Mouse (Mus musculus): ENCODE results near the gene Pced1b. TPM values are rescaled to one million over a fixed set of nuclear protein-coding genes. Genes with fewer than 3 reads are reported as not detected.

The Pced1b gene
- polyA plus RNA-seq, 1 experiment from 2014 or later: 6.7 TPM

- Histone ChIP-seq H3K27ac (ENCODE audit: low read depth, low read length) (no peak overlapping the region), H3K9me3 (ENCODE audit: control insufficient read depth, low read length) (no peaks in the 10 kb centered on the region), H3K9ac (replicated peaks; ENCODE audit: low read depth, low read length) (no peak overlapping the region), H3K4me1 (ENCODE audit: control insufficient read depth, insufficient read depth, low read length) (0 out of 2 replicates have a peak, but pooled peaks cover 5% of the 10 kb centered on the region), H3K36me3 (ENCODE audit: control insufficient read depth, insufficient read depth, low read length) (no peaks in the 10 kb centered on the region), H3K27me3 (ENCODE audit: control insufficient read depth, insufficient read depth, low read length) (no peaks in the 10 kb centered on the region), H3K4me3 (ENCODE audit: low read depth, low read length) (no peak overlapping the region), H3K4me2 (ENCODE audit: low read depth, low read length) (no peak overlapping the region; the same call in 1 of the 2 replicates)
- ATAC-seq (ENCODE audit: low read depth): no peak
- WGBS: 67% methylated on average over 8 of the region's 8 CpGs
Measured at GRCm38 (mm10) chr15:97374085-97374844, 127.4 kb downstream of the Pced1b start.

GRCm38 (mm10) chr15:97374845-97375720, 128.2 kb downstream of the Pced1b start:
- Histone ChIP-seq H3K27me3 (ENCODE audit: control insufficient read depth, insufficient read depth, low read length) (no peaks in the 10 kb centered on the region), H3K9ac (replicated peaks; ENCODE audit: low read depth, low read length) (no peak overlapping the region), H3K9me3 (ENCODE audit: control insufficient read depth, low read length) (no peaks in the 10 kb centered on the region), H3K27ac (ENCODE audit: low read depth, low read length) (no peak overlapping the region), H3K4me1 (ENCODE audit: control insufficient read depth, insufficient read depth, low read length) (0 out of 2 replicates have a peak, but pooled peaks cover 5% of the 10 kb centered on the region), H3K4me3 (ENCODE audit: low read depth, low read length) (no peak overlapping the region), H3K36me3 (ENCODE audit: control insufficient read depth, insufficient read depth, low read length) (no peaks in the 10 kb centered on the region), H3K4me2 (ENCODE audit: low read depth, low read length) (no peak overlapping the region)
- 86% methylated on average over 15 of the region's 15 CpGs for WGBS
- no peak for ATAC-seq (ENCODE audit: low read depth)

- Histone ChIP-seq H3K27me3 (ENCODE audit: control insufficient read depth, insufficient read depth, low read length) (no peaks in the 10 kb centered on the region), H3K9ac (replicated peaks; ENCODE audit: low read depth, low read length) (no peak overlapping the region), H3K4me2 (ENCODE audit: low read depth, low read length) (no peak overlapping the region), H3K9me3 (ENCODE audit: control insufficient read depth, low read length) (no peaks in the 10 kb centered on the region), H3K4me1 (ENCODE audit: control insufficient read depth, insufficient read depth, low read length) (0 out of 2 replicates have a peak, but pooled peaks cover 5% of the 10 kb centered on the region), H3K4me3 (ENCODE audit: low read depth, low read length) (no peak overlapping the region), H3K27ac (ENCODE audit: low read depth, low read length) (no peak overlapping the region), H3K36me3 (ENCODE audit: control insufficient read depth, insufficient read depth, low read length) (no peaks in the 10 kb centered on the region)
- WGBS: 25% methylated on average over 7 of the region's 7 CpGs
- no peak for ATAC-seq (ENCODE audit: low read depth)
Measured at GRCm38 (mm10) chr15:97376081-97376742, 129.3 kb downstream of the Pced1b start.

- no peaks in the 10 kb centered on the region for H3K27me3 ChIP-seq (ENCODE audit: control insufficient read depth, insufficient read depth, low read length)
- WGBS: 16% methylated on average over 19 of the region's 19 CpGs
- no peak for ATAC-seq (ENCODE audit: low read depth)
Measured at GRCm38 (mm10) chr15:97376792-97377222, 129.9 kb downstream of the Pced1b start.

GRCm38 (mm10) chr15:97378061-97378460, 131.2 kb downstream of the Pced1b start:
- Histone ChIP-seq H3K4me3 (ENCODE audit: low read depth, low read length) (no peak overlapping the region), H3K27ac (ENCODE audit: low read depth, low read length) (no peak overlapping the region), H3K27me3 (ENCODE audit: control insufficient read depth, insufficient read depth, low read length) (no peaks in the 10 kb centered on the region), H3K4me2 (ENCODE audit: low read depth, low read length) (no peak overlapping the region), H3K4me1 (ENCODE audit: control insufficient read depth, insufficient read depth, low read length) (0 out of 2 replicates have a peak, but pooled peaks cover 5% of the 10 kb centered on the region), H3K9ac (replicated peaks; ENCODE audit: low read depth, low read length) (no peak overlapping the region), H3K9me3 (ENCODE audit: control insufficient read depth, low read length) (no peaks in the 10 kb centered on the region), H3K36me3 (ENCODE audit: control insufficient read depth, insufficient read depth, low read length) (no peaks in the 10 kb centered on the region)
- no peak for ATAC-seq (ENCODE audit: low read depth)
- WGBS: 83% methylated on average over 4 of the region's 4 CpGs

More at GRCm38 (mm10) chr15:97376792-97377222, 129.9 kb downstream of the Pced1b start:
- Histone ChIP-seq H3K4me1 (ENCODE audit: control insufficient read depth, insufficient read depth, low read length) (0 out of 2 replicates have a peak, but pooled peaks cover 5% of the 10 kb centered on the region), H3K9me3 (ENCODE audit: control insufficient read depth, low read length) (no peaks in the 10 kb centered on the region), H3K27ac (ENCODE audit: low read depth, low read length) (no peak overlapping the region), H3K36me3 (ENCODE audit: control insufficient read depth, insufficient read depth, low read length) (no peaks in the 10 kb centered on the region), H3K9ac (replicated peaks; ENCODE audit: low read depth, low read length) (no peak overlapping the region), H3K4me3 (ENCODE audit: low read depth, low read length) (no peak overlapping the region), H3K4me2 (ENCODE audit: low read depth, low read length) (no peak overlapping the region)

- no peaks in the 10 kb centered on the region for H3K36me3 ChIP-seq (ENCODE audit: control insufficient read depth, insufficient read depth, low read length)
- no peak overlapping the region for H3K4me2 ChIP-seq (ENCODE audit: low read depth, low read length)
- no peaks in the 10 kb centered on the region for H3K4me1 ChIP-seq (ENCODE audit: control insufficient read depth, insufficient read depth, low read length)
- H3K9ac ChIP-seq (replicated peaks; ENCODE audit: low read depth, low read length): no peak overlapping the region
- H3K4me3 ChIP-seq (ENCODE audit: low read depth, low read length): no peak overlapping the region
- no peaks in the 10 kb centered on the region for H3K27me3 ChIP-seq (ENCODE audit: control insufficient read depth, insufficient read depth, low read length)
- 80% methylated on average over 11 of the region's 12 CpGs for WGBS
- ATAC-seq (ENCODE audit: low read depth): no peak
- H3K9me3 ChIP-seq (ENCODE audit: control insufficient read depth, low read length): no peaks in the 10 kb centered on the region
- H3K27ac ChIP-seq (ENCODE audit: low read depth, low read length): no peak overlapping the region
Measured at GRCm38 (mm10) chr15:97379489-97380304, 132.8 kb downstream of the Pced1b start.

- Histone ChIP-seq H3K27ac (ENCODE audit: low read depth, low read length) (no peak overlapping the region), H3K9me3 (ENCODE audit: control insufficient read depth, low read length) (no peaks in the 10 kb centered on the region), H3K4me2 (ENCODE audit: low read depth, low read length) (no peak overlapping the region), H3K9ac (replicated peaks; ENCODE audit: low read depth, low read length) (no peak overlapping the region), H3K36me3 (ENCODE audit: control insufficient read depth, insufficient read depth, low read length) (no peaks in the 10 kb centered on the region), H3K4me1 (ENCODE audit: control insufficient read depth, insufficient read depth, low read length) (no peaks in the 10 kb centered on the region), H3K4me3 (ENCODE audit: low read depth, low read length) (no peak overlapping the region), H3K27me3 (ENCODE audit: control insufficient read depth, insufficient read depth, low read length) (no peaks in the 10 kb centered on the region)
- no peak for ATAC-seq (ENCODE audit: low read depth)
- 96% methylated on average over 3 of the region's 3 CpGs for WGBS
Measured at GRCm38 (mm10) chr15:97382567-97382966, 135.7 kb downstream of the Pced1b start.

GRCm38 (mm10) chr15:97383523-97384141, 136.7 kb downstream of the Pced1b start:
- no peak overlapping the region for H3K9ac ChIP-seq (replicated peaks; ENCODE audit: low read depth, low read length)
- 82% methylated on average over 14 of the region's 14 CpGs for WGBS

More at GRCm38 (mm10) chr15:97383523-97384141, 136.7 kb downstream of the Pced1b start:
- ATAC-seq (ENCODE audit: low read depth): no peak
- H3K27me3 ChIP-seq (ENCODE audit: control insufficient read depth, insufficient read depth, low read length): no peaks in the 10 kb centered on the region
- H3K4me3 ChIP-seq (ENCODE audit: low read depth, low read length): no peak overlapping the region
- H3K27ac ChIP-seq (ENCODE audit: low read depth, low read length): no peak overlapping the region
- no peaks in the 10 kb centered on the region for H3K36me3 ChIP-seq (ENCODE audit: control insufficient read depth, insufficient read depth, low read length)
- no peaks in the 10 kb centered on the region for H3K9me3 ChIP-seq (ENCODE audit: control insufficient read depth, low read length)
- no peaks in the 10 kb centered on the region for H3K4me1 ChIP-seq (ENCODE audit: control insufficient read depth, insufficient read depth, low read length)
- no peak overlapping the region for H3K4me2 ChIP-seq (ENCODE audit: low read depth, low read length)
